Mouse (Mus musculus) layer of hippocampus, adult 2 months (tissue): Measurements from ENCODE around the gene Evi2b. TPM values are rescaled to one million over a fixed set of nuclear protein-coding genes. Genes with fewer than 3 reads are reported as not detected.
A peak's percentile ranks its signal among the peaks of the same experiment; 100 is the strongest.

Source experiments
- DNase-seq, 2 experiments: peaks; one replicate each; pipeline ENCODE4 v3.0.0; 2022; ENCODE audit warnings: low spot score in 2 of 2
- H3K27ac ChIP-seq: fragments of 200-600 bp; 2 replicates; pipeline ENCODE4 v1.8.1; 2022
- H3K4me3 ChIP-seq: fragments of 200-600 bp; 2 replicates; pipeline ENCODE4 v1.8.1; 2022; ENCODE audit warnings: mild to moderate bottlenecking
- CTCF ChIP-seq: fragments of 200-600 bp; conservative IDR thresholded peaks from 2 replicates; pipeline ENCODE4 v1.8.1; 2022; ENCODE audit warnings: antibody characterized with exemption, mild to moderate bottlenecking, moderate library complexity
- long read RNA-seq, 2 experiments: library from polyadenylated mRNA; stranded (forward); transcript quantifications; one replicate each; pipeline ENCODE4 v2.0.0; 2021; ENCODE audit warnings: borderline mapping rate in 2 of 2
- total RNA-seq, 2 experiments: library from RNA; stranded (reverse); gene quantifications; 2 replicates each; pipeline ENCODE4 v1.2.3; 2021

Evi2b gene
- under 1 TPM; 0.37 to 0.38 TPM for total RNA-seq
- long read RNA-seq, experiment 1, partial matches to known transcripts: 0 of 1 reads
- long read RNA-seq, experiment 1, other reads (novel, unspliced or antisense): 0 of 1 reads
- long read RNA-seq, experiment 2: 0 reads

GRCm38 (mm10) chr11:79523560-79524309 lies at the start of gene Evi2b:
Evi2b (minus strand) TSS chr11:79523762.
- no peak for DNase-seq
- Histone ChIP-seq H3K27ac (0 out of 2 replicates have a peak within 1 kb of the TSS, but pooled peaks have one; percentile 2), H3K4me3 (no peak within 1 kb of the TSS)
- TF ChIP-seq CTCF: no peak

- DNase-seq: no peak
- H3K4me3 ChIP-seq: no peak overlapping the region
- TF ChIP-seq CTCF: no peak
- no peak overlapping the region for H3K27ac ChIP-seq
These were observed 46.8 kb upstream of the Evi2b start for GRCm38 (mm10) chr11:79570319-79570718.

GRCm38 (mm10) chr11:79568197-79568911 lies 44.8 kb upstream of the Evi2b start:
- no peak overlapping the region for H3K4me3 ChIP-seq
- no peak for TF ChIP-seq CTCF
- no peak for DNase-seq
- no peak overlapping the region for H3K27ac ChIP-seq

- H3K27ac ChIP-seq: no peak overlapping the region
- TF ChIP-seq CTCF: peak; percentile 33
These were observed 43.4 kb upstream of the Evi2b start for GRCm38 (mm10) chr11:79566947-79567346.

GRCm38 (mm10) chr11:79563493-79563892 lies 39.9 kb upstream of the Evi2b start:
- H3K27ac ChIP-seq: no peak overlapping the region
- DNase-seq: no peak
- no peak overlapping the region for H3K4me3 ChIP-seq
- TF ChIP-seq CTCF: no peak

More at GRCm38 (mm10) chr11:79566947-79567346, 43.4 kb upstream of the Evi2b start:
- H3K4me3 ChIP-seq: no peak overlapping the region
- no peak for DNase-seq

GRCm38 (mm10) chr11:79560536-79560935 lies 37.0 kb upstream of the Evi2b start:
- no peak for TF ChIP-seq CTCF
- no peak overlapping the region for H3K27ac ChIP-seq
- no peak overlapping the region for H3K4me3 ChIP-seq
- DNase-seq: no peak

- TF ChIP-seq CTCF: no peak
These were observed 29.1 kb upstream of the Evi2b start for GRCm38 (mm10) chr11:79552622-79553021.

GRCm38 (mm10) chr11:79536293-79536692 lies 12.7 kb upstream of the Evi2b start:
- Histone ChIP-seq H3K27ac (no peak overlapping the region), H3K4me3 (no peak overlapping the region)
- TF ChIP-seq CTCF: no peak
- no peak for DNase-seq

More at GRCm38 (mm10) chr11:79552622-79553021, 29.1 kb upstream of the Evi2b start:
- no peak overlapping the region for H3K27ac ChIP-seq
- no peak for DNase-seq
- no peak overlapping the region for H3K4me3 ChIP-seq

- no peak overlapping the region for H3K27ac ChIP-seq
These were observed 12.0 kb upstream of the Evi2b start for GRCm38 (mm10) chr11:79535554-79535953.

GRCm38 (mm10) chr11:79533950-79534690 lies 10.6 kb upstream of the Evi2b start:
- TF ChIP-seq CTCF: no peak
- H3K27ac ChIP-seq: peak overlapping the region; percentile 73
- H3K4me3 ChIP-seq: no peak overlapping the region
- peak in 1 of 2 experiments; percentile 18 for DNase-seq

More at GRCm38 (mm10) chr11:79535554-79535953, 12.0 kb upstream of the Evi2b start:
- no peak for TF ChIP-seq CTCF
- H3K4me3 ChIP-seq: no peak overlapping the region
- no peak for DNase-seq

GRCm38 (mm10) chr11:79533311-79533710 lies 9.7 kb upstream of the Evi2b start:
- Histone ChIP-seq H3K27ac (peak overlapping the region; percentile 73), H3K4me3 (no peak overlapping the region)
- TF ChIP-seq CTCF: no peak
- DNase-seq: no peak

- no peak for DNase-seq
- H3K4me3 ChIP-seq: no peak overlapping the region
- H3K27ac ChIP-seq: no peak overlapping the region
- TF ChIP-seq CTCF: no peak
These were observed 7.9 kb upstream of the Evi2b start for GRCm38 (mm10) chr11:79531485-79531884.
